Mouse (Mus musculus) inflammation-experienced regulatory T-cells, adult 16 weeks (primary cell): ENCODE data around the gene Slc15a1. TPM values are rescaled to one million over a fixed set of nuclear protein-coding genes. Genes with fewer than 3 reads are reported as not detected.

Source experiments
- polyA plus RNA-seq: library from polyadenylated mRNA; unstranded; fragments of 100-300 nt; shearing (Covaris generic); gene quantifications from one replicate; pipeline ENCODE4 v1.2.1, GENCODE M21; 2017

The Slc15a1 gene
- 0.27 TPM for polyA plus RNA-seq

DNA sequence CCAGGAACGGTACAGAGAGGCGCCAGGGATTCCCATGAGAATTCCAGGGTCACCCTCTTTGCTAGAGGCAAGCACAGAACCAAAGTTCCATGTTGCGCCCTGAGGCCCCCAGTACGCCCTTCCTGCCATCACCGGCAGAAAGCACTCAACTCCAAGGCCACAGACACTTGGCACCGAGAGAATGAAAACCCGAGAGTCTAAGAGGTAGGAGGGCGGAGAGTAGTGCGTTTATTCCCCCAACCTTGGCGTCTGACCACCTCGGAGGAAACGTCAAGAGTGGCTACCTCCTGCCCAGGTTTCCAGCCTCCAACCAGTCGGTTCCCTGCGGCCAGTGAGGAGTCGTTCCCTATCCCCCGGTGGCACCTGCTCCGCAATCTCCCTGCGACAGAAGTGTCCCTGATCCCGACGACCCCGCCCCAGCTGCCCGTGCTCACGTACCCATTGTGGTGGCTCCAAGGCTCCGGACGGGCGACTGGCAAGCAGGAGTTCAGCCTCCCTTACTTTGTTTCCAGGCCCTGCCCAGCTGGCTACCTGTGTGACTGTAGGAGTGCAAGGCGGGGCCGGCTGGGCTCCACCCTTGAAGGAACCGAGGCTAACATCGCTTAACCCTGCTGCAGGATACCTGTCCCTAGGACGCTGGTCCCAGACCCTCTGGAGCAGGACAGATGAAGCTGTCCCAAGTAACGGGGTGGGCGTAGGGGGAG, at the start of gene Slc15a1:
Slc15a1 (minus strand) TSS at position 472 of the 704 bp plus-strand sequence.

Other genes with a start within 250 kb of the Slc15a1 start
- gene Stk24, start 125.2 kb downstream of the Slc15a1 start, polyA plus RNA-seq = 9.7 TPM